Mouse (Mus musculus) erythroblast, embryonic 14.5 days (primary cell): ENCODE measurements around the gene Fntb.

Experiments
- GATA1 ChIP-seq: IDR thresholded peaks from 2 replicates; pipeline ENCODE4 v1.6.1; 2012; ENCODE audit warnings: low read length, inconsistent platforms, mixed read lengths
- TAL1 ChIP-seq: IDR thresholded peaks from 3 replicates; pipeline ENCODE4 v1.6.1; 2012; ENCODE audit warnings: low read length, inconsistent platforms, mixed read lengths

GRCm38 (mm10) chr12:76883824-76884223 is 118.4 kb downstream of the Fntb start:
- TF ChIP-seq GATA1 (no peak), TAL1 (no peak)
